Mouse (Mus musculus) liver, embryonic 16.5 days (tissue): Measurements from ENCODE around the gene Bmf. TPM values are rescaled to one million over a fixed set of nuclear protein-coding genes. Genes with fewer than 3 reads are reported as not detected.
A peak's percentile ranks its signal among the peaks of the same experiment; 100 is the strongest.
"Not testable (repeated sequence)": the region's sequence is repeated elsewhere in the genome, so short reads cannot be mapped to it uniquely, and the experiment has no call there.

Experiments
- ATAC-seq: fragments of 200-750 bp; cut with Nextera tagmentation; 2 replicates; pipeline ENCODE4 v1.8.0; 2017; ENCODE audit warnings: low read depth, mild to moderate bottlenecking, moderate number of reproducible peaks, moderate library complexity
- H3K27ac ChIP-seq: fragments of 300-500 bp; sonication (generic); 2 replicates; pipeline ENCODE4 v1.5.1; 2014; ENCODE audit warnings: mild to moderate bottlenecking, low read length
- H3K27me3 ChIP-seq: fragments of 300-500 bp; sonication (generic); 2 replicates; pipeline ENCODE4 v1.6.1; 2014; ENCODE audit warnings: low read depth, low read length, mixed read lengths; ENCODE audit not compliant: control insufficient read depth, insufficient read depth
- H3K36me3 ChIP-seq: fragments of 300-500 bp; sonication (generic); 2 replicates; pipeline ENCODE4 v1.6.1; 2014; ENCODE audit warnings: mild to moderate bottlenecking; ENCODE audit not compliant: control insufficient read depth, insufficient read depth
- H3K4me1 ChIP-seq: fragments of 300-500 bp; sonication (generic); 2 replicates; pipeline ENCODE4 v1.6.1; 2014; ENCODE audit warnings: low read depth, low read length, mixed read lengths; ENCODE audit not compliant: control insufficient read depth
- H3K4me2 ChIP-seq: fragments of 300-500 bp; sonication (generic); 2 replicates; pipeline ENCODE4 v1.6.1; 2014; ENCODE audit warnings: low read depth, low read length, mixed read lengths
- H3K4me3 ChIP-seq: fragments of 300-500 bp; sonication (generic); 2 replicates; pipeline ENCODE4 v1.5.1; 2014; ENCODE audit warnings: low read depth, mild to moderate bottlenecking, low read length
- H3K9ac ChIP-seq: fragments of 300-500 bp; sonication (generic); 2 replicates; pipeline ENCODE4 v1.6.1; 2014; ENCODE audit warnings: low read depth, low read length
- H3K9me3 ChIP-seq: fragments of 300-500 bp; sonication (generic); replicated peaks from 2 replicates; pipeline ENCODE4 v1.6.1; 2016; ENCODE audit warnings: low read length; ENCODE audit not compliant: control insufficient read depth
- WGBS: fragments of 180-500 bp; shearing (Covaris S2); extraction: QIAGEN DNeasy Blood & Tissue Kit; methylation state at CpG from one replicate; pipeline ENCODE4 v1.1.7; 2014; ENCODE audit not compliant: insufficient replicate concordance; 5-methylcytosine and 5-hydroxymethylcytosine counted together
- polyA plus RNA-seq: library from polyadenylated mRNA; unstranded; fragments of >200 nt; fragmentation: Nextera tagmentation; extraction: Ambion mirVana; gene quantifications from 2 replicates; pipeline ENCODE4 v1.2.1, GENCODE M21; 2015

Gene Bmf
- polyA plus RNA-seq, 1 experiment from 2014 or later, result 0.59 TPM

- H3K4me1 ChIP-seq, result no peaks in the 10 kb centered on the region
- WGBS, result 56% methylated on average over 2 of the region's 2 CpGs
These were observed 21.5 kb upstream of the Bmf start for GRCm38 (mm10) chr2:118570939-118571338.

GRCm38 (mm10) chr2:118567179-118567578, 17.7 kb upstream of the Bmf start:
- H3K4me1 ChIP-seq, result no peaks in the 10 kb centered on the region
- 72% methylated on average over 8 of the region's 8 CpGs for WGBS
- ATAC-seq, result no peak

More at GRCm38 (mm10) chr2:118570939-118571338, 21.5 kb upstream of the Bmf start:
- Histone ChIP-seq H3K9me3 (no peaks in the 10 kb centered on the region), H3K9ac (no peak overlapping the region), H3K36me3 (no peaks in the 10 kb centered on the region), H3K4me2 (no peak overlapping the region), H3K27ac (no peak overlapping the region), H3K4me3 (no peak overlapping the region), H3K27me3 (no peaks in the 10 kb centered on the region)
- no peak for ATAC-seq

GRCm38 (mm10) chr2:118562431-118562830, 12.9 kb upstream of the Bmf start:
- Histone ChIP-seq H3K4me3 (no peak overlapping the region), H3K27ac (no peak overlapping the region), H3K36me3 (no peaks in the 10 kb centered on the region; the same call in 1 of the 2 replicates), H3K4me2 (no peak overlapping the region), H3K9ac (no peak overlapping the region), H3K4me1 (no peaks in the 10 kb centered on the region), H3K9me3 (no peaks in the 10 kb centered on the region), H3K27me3 (no peaks in the 10 kb centered on the region)
- 78% methylated on average over 3 of the region's 3 CpGs for WGBS
- ATAC-seq, result no peak

More at GRCm38 (mm10) chr2:118567179-118567578, 17.7 kb upstream of the Bmf start:
- Histone ChIP-seq H3K27ac (no peak overlapping the region), H3K27me3 (no peaks in the 10 kb centered on the region), H3K4me2 (no peak overlapping the region), H3K9ac (no peak overlapping the region), H3K9me3 (no peaks in the 10 kb centered on the region), H3K4me3 (no peak overlapping the region), H3K36me3 (no peaks in the 10 kb centered on the region)

- Histone ChIP-seq H3K36me3 (no peaks in the 10 kb centered on the region; the same call in 1 of the 2 replicates), H3K9me3 (no peaks in the 10 kb centered on the region), H3K27ac (no peak overlapping the region), H3K9ac (no peak overlapping the region), H3K27me3 (no peaks in the 10 kb centered on the region), H3K4me2 (no peak overlapping the region), H3K4me1 (no peaks in the 10 kb centered on the region), H3K4me3 (no peak overlapping the region)
- no peak for ATAC-seq
- WGBS, result 66% methylated on average over 4 of the region's 4 CpGs
These were observed 12.5 kb upstream of the Bmf start for GRCm38 (mm10) chr2:118562015-118562414.

- Histone ChIP-seq H3K9me3 (no peaks in the 10 kb centered on the region), H3K4me3 (no peak overlapping the region), H3K9ac (no peak overlapping the region), H3K4me1 (no peaks in the 10 kb centered on the region; the same call in 1 of the 2 replicates), H3K27me3 (no peaks in the 10 kb centered on the region), H3K36me3 (no peaks in the 10 kb centered on the region; the same call in 1 of the 2 replicates), H3K27ac (no peak overlapping the region), H3K4me2 (no peak overlapping the region)
- WGBS, result 66% methylated on average over 3 of the region's 3 CpGs
- ATAC-seq, result no peak
These were observed 8.9 kb upstream of the Bmf start for GRCm38 (mm10) chr2:118558426-118558825.

- H3K27me3 ChIP-seq, H3K9me3 ChIP-seq, H3K36me3 ChIP-seq, H3K4me1 ChIP-seq: not testable (repeated sequence)
- peak overlapping the region; percentile 65 for H3K4me3 ChIP-seq
- peak overlapping the region; percentile 65 for H3K9ac ChIP-seq
- H3K27ac ChIP-seq, result peak overlapping the region; percentile 85
- H3K4me2 ChIP-seq, result peak overlapping the region; percentile 50
- 42% methylated on average over 15 of the region's 17 CpGs for WGBS
- peak; percentile 78 for ATAC-seq
These were observed 5.0 kb upstream of the Bmf start for GRCm38 (mm10) chr2:118554356-118554990.

GRCm38 (mm10) chr2:118551606-118552005, 2.1 kb upstream of the Bmf start:
- H3K27me3 ChIP-seq, result peaks cover 18% of the 10 kb centered on the region
- H3K4me3 ChIP-seq, result no peak overlapping the region
- ATAC-seq, result no peak
- no peak overlapping the region for H3K9ac ChIP-seq
- 65% methylated on average over 2 of the region's 2 CpGs for WGBS
- no peak overlapping the region for H3K27ac ChIP-seq
- H3K9me3 ChIP-seq, result no peaks in the 10 kb centered on the region
- H3K4me1 ChIP-seq, result peaks cover 19% of the 10 kb centered on the region
- no peaks in the 10 kb centered on the region for H3K36me3 ChIP-seq
- no peak overlapping the region for H3K4me2 ChIP-seq

- under 1% methylated on average over 18 of the region's 18 CpGs for WGBS
- peak overlapping the region; percentile 57; the same call in 1 of the 2 replicates for H3K9ac ChIP-seq
- no peak for ATAC-seq
- no peaks in the 10 kb centered on the region for H3K36me3 ChIP-seq
- H3K27me3 ChIP-seq, result peaks cover 18% of the 10 kb centered on the region
- H3K27ac ChIP-seq, result no peak overlapping the region
- peak overlapping the region; percentile 75 for H3K4me2 ChIP-seq
- H3K4me1 ChIP-seq, result peaks cover 41% of the 10 kb centered on the region
- H3K9me3 ChIP-seq, result no peaks in the 10 kb centered on the region
- H3K4me3 ChIP-seq, result peak overlapping the region; percentile 68
These were observed 866 bp downstream of the Bmf start for GRCm38 (mm10) chr2:118548421-118549221.

- Histone ChIP-seq H3K4me3 (no peak overlapping the region), H3K27ac (peak overlapping the region; percentile 6; the same call in 1 of the 2 replicates), H3K9ac (no peak overlapping the region), H3K4me2 (no peak overlapping the region), H3K9me3 (no peaks in the 10 kb centered on the region), H3K36me3 (no peaks in the 10 kb centered on the region), H3K27me3 (peaks cover 18% of the 10 kb centered on the region), H3K4me1 (peaks cover 41% of the 10 kb centered on the region)
- peak; percentile 62 for ATAC-seq
- WGBS, result 7% methylated on average over 9 of the region's 9 CpGs
These were observed 1.9 kb downstream of the Bmf start for GRCm38 (mm10) chr2:118547541-118548016.
